In genomic region chr12:85142803-85143202, GRCm38 (mm10) we compare ENCODE assay signal across 9 mouse cellular contexts. TPM values are rescaled to one million over a fixed set of nuclear protein-coding genes. Genes with fewer than 3 reads are reported as not detected.
DNase-seq lines count a peak whose midpoint lies in the region; ATAC-seq and TF ChIP-seq lines count a peak whose summit lies in the region.
"Had no signal": no experiment of that assay in that cellular context is flagged by ENCODE, and none has a peak within 500 bp of the region (broad histone marks: within the 10 kb centered on the region; RNA-seq: fewer than 3 reads in every experiment).

No protein-coding gene starts in this region.

- no peaks in the 10 kb centered on the region for H3K79me3 ChIP-seq in C2C12 (ENCODE audit: low read depth)

- no peak overlapping the region for H3K27ac ChIP-seq in lung, embryonic 16.5 days (ENCODE audit: low read length)

- no peak overlapping the region for H3K4me2 ChIP-seq in lung, embryonic 16.5 days (ENCODE audit: low read depth, low read length)

- no peaks in the 10 kb centered on the region for H3K79me2 ChIP-seq in C2C12 (ENCODE audit: control insufficient read depth, insufficient read depth)

- no peak overlapping the region for H3K9ac ChIP-seq in lung, embryonic 16.5 days (ENCODE audit: low read length)

- peak; percentile 89 for TF ChIP-seq CTCF in C2C12 (IDR thresholded peaks at IDR 0.05; ENCODE audit: control insufficient read depth, insufficient read depth, insufficient read length)

- peaks cover 12% of the 10 kb centered on the region for H3K4me1 ChIP-seq in lung, embryonic 16.5 days (replicated peaks; ENCODE audit: control insufficient read depth, insufficient read depth, low read length)

- peak; percentile 73 for ATAC-seq in lung, embryonic 16.5 days (ENCODE audit: low read depth)

- H3K9me3 ChIP-seq in lung, embryonic 16.5 days (ENCODE audit: control insufficient read depth, low read length) = no peaks in the 10 kb centered on the region

- H3K4me3 ChIP-seq in C2C12 (ENCODE audit: insufficient read depth, poor library complexity, severe bottlenecking) = no peak overlapping the region
- no peak overlapping the region for H3K4me3 ChIP-seq in lung, embryonic 16.5 days (ENCODE audit: low read length)
- H3K4me3 ChIP-seq: erythroblast, embryonic 14.5 days had no signal

- H3K27me3 ChIP-seq in C2C12 (ENCODE audit: control insufficient read depth, insufficient read depth, insufficient read length) = no peaks in the 10 kb centered on the region
- H3K27me3 ChIP-seq in lung, embryonic 16.5 days (ENCODE audit: control insufficient read depth, insufficient read depth, low read depth, low read length) = peaks cover 2% of the 10 kb centered on the region

- peak; percentile 85 for DNase-seq in adrenal gland, adult 2 months
- DNase-seq in embryo, embryonic 9.5 days (ENCODE audit: extremely low spot score) = peak; percentile 86
- peak; percentile 71 to 85 for DNase-seq in heart, adult 9 months (ENCODE audit: low spot score in 2 of 2)
- DNase-seq in layer of hippocampus, adult 11-12 months (ENCODE audit: low spot score) = peak; percentile 88
- peak; percentile 49 for DNase-seq in ovary, adult 18-20 months (ENCODE audit: low spot score)
- DNase-seq in thymus, postnatal 10 days (ENCODE audit: low spot score in 2 of 2) = peak; percentile 66 to 87

- no peaks in the 10 kb centered on the region for H3K36me3 ChIP-seq in C2C12 (ENCODE audit: control insufficient read depth, insufficient read depth)
- H3K36me3 ChIP-seq in lung, embryonic 16.5 days (ENCODE audit: control insufficient read depth, insufficient read depth, low read length) = no peaks in the 10 kb centered on the region

- H3ac ChIP-seq in C2C12 (ENCODE audit: control insufficient read depth, insufficient read length, low read depth) = no peak overlapping the region

- 19% methylated on average over 4 of the region's 4 CpGs for WGBS in lung, embryonic 16.5 days

TF ChIP-seq in C2C12, 6 proteins besides CTCF, POLR2A, EP300 and RAD21:
- TF ChIP-seq CEBPB (IDR thresholded peaks at IDR 0.05; ENCODE audit: low read depth) (peak; percentile 66), MYOD1 (IDR thresholded peaks at IDR 0.05; ENCODE audit: control insufficient read depth, insufficient read length, low read depth) (no peak), USF1 (IDR thresholded peaks at IDR 0.05; ENCODE audit: low read depth) (no peak)
TF ChIP-seq in C2C12: peak in this region for 1.

RNA-seq across cellular contexts. Expression of gene Rps6kl1, which starts 8.3 kb away (rescaled TPM):
- polyA plus RNA-seq in C2C12 (2012; fragmentation: generic; extraction: Trizol) = 0.39 TPM
- 1 to 10 TPM in 1 of 2 experiments, under 1 TPM in 1; 0.37 to 1.5 TPM for total RNA-seq in adrenal gland, adult 2 months (2021)
- polyA plus RNA-seq in adrenal gland, adult 2 months (2012; rRNA removed) = 1.5 and 1.8 TPM in 2 replicates
- 0.94 and 1.6 TPM in 2 replicates for polyA plus RNA-seq in lung, embryonic 16.5 days (2015; fragmentation: Nextera tagmentation; extraction: Ambion mirVana)

RNA-seq across cellular contexts. Expression of gene Dlst, which starts 32.2 kb away (rescaled TPM):
- 167 TPM for polyA plus RNA-seq in C2C12 (2012; fragmentation: generic; extraction: Trizol)
- 100 to 1,000 TPM; 347 to 398 TPM for total RNA-seq in adrenal gland, adult 2 months (2021)
- 107 and 114 TPM in 2 replicates for polyA plus RNA-seq in adrenal gland, adult 2 months (2012; rRNA removed)
- 110 TPM in 2 replicates for polyA plus RNA-seq in lung, embryonic 16.5 days (2015; fragmentation: Nextera tagmentation; extraction: Ambion mirVana)

RNA-seq across cellular contexts. Expression of gene Prox2, which starts 32.2 kb away (rescaled TPM):
- polyA plus RNA-seq in C2C12 (2012; fragmentation: generic; extraction: Trizol) = 2.0 TPM
- total RNA-seq in adrenal gland, adult 2 months (2021) = 1 to 10 TPM; 3.2 to 5.3 TPM
- 2.6 and 2.8 TPM in 2 replicates for polyA plus RNA-seq in adrenal gland, adult 2 months (2012; rRNA removed)
- 6.3 and 6.4 TPM in 2 replicates for polyA plus RNA-seq in lung, embryonic 16.5 days (2015; fragmentation: Nextera tagmentation; extraction: Ambion mirVana)

RNA-seq across cellular contexts. Expression of gene Pgf, which starts 34.8 kb away (rescaled TPM):
- polyA plus RNA-seq in C2C12 (2012; fragmentation: generic; extraction: Trizol) = 49.6 TPM
- 1 to 10 TPM in 1 of 2 experiments, under 1 TPM in 1; 0.37 to 2.8 TPM for total RNA-seq in adrenal gland, adult 2 months (2021)
- polyA plus RNA-seq in adrenal gland, adult 2 months (2012; rRNA removed) = 0.63 and 1.6 TPM in 2 replicates
- 9.7 and 9.9 TPM in 2 replicates for polyA plus RNA-seq in lung, embryonic 16.5 days (2015; fragmentation: Nextera tagmentation; extraction: Ambion mirVana)
- polyA plus RNA-seq: erythroblast, embryonic 14.5 days had no signal
